Mouse (Mus musculus) midbrain, embryonic 12.5 days (tissue): ENCODE measurements around the gene Hps3. TPM values are rescaled to one million over a fixed set of nuclear protein-coding genes. Genes with fewer than 3 reads are reported as not detected.
"Not testable (repeated sequence)": the region's sequence is repeated elsewhere in the genome, so short reads cannot be mapped to it uniquely, and the experiment has no call there.

ENCODE experiments used
- ATAC-seq: fragments of 200-750 bp; cut with Nextera tagmentation; 2 replicates; pipeline ENCODE4 v1.8.0; 2017; ENCODE audit warnings: low read depth, moderate TSS enrichment, moderate library complexity; ENCODE audit not compliant: low FRiP score
- H3K27ac ChIP-seq: fragments of 300-500 bp; sonication (generic); replicated peaks from 2 replicates; pipeline ENCODE4 v1.5.1; 2016; ENCODE audit warnings: mild to moderate bottlenecking
- H3K27me3 ChIP-seq: fragments of 300-500 bp; sonication (generic); 2 replicates; pipeline ENCODE4 v1.6.1; 2016; ENCODE audit warnings: mild to moderate bottlenecking
- H3K36me3 ChIP-seq: fragments of 300-500 bp; sonication (generic); 2 replicates; pipeline ENCODE4 v1.6.1; 2016
- H3K4me1 ChIP-seq: fragments of 300-500 bp; sonication (generic); 2 replicates; pipeline ENCODE4 v1.6.1; 2016
- H3K4me2 ChIP-seq: fragments of 300-500 bp; sonication (generic); replicated peaks from 2 replicates; pipeline ENCODE4 v1.6.1; 2016; ENCODE audit warnings: mild to moderate bottlenecking, moderate library complexity
- H3K4me3 ChIP-seq: fragments of 300-500 bp; sonication (generic); 2 replicates; pipeline ENCODE4 v1.5.1; 2016; ENCODE audit warnings: mild to moderate bottlenecking
- H3K9ac ChIP-seq: fragments of 300-500 bp; sonication (generic); replicated peaks from 2 replicates; pipeline ENCODE4 v1.6.1; 2016; ENCODE audit warnings: mild to moderate bottlenecking, moderate library complexity
- H3K9me3 ChIP-seq: fragments of 300-500 bp; sonication (generic); 2 replicates; pipeline ENCODE4 v1.6.1; 2016; ENCODE audit warnings: mild to moderate bottlenecking
- whole genome bisulfite sequencing: fragments of 180-500 bp; shearing (Covaris S2); methylation state at CpG from one replicate; pipeline ENCODE4 v1.1.7; 2016; 5-methylcytosine and 5-hydroxymethylcytosine counted together
- polyA plus RNA-seq: library from polyadenylated mRNA; unstranded; fragments of >200 nt; fragmentation: Nextera tagmentation; extraction: Ambion mirVana; gene quantifications from 2 replicates; pipeline ENCODE4 v1.2.1, GENCODE M21; 2016

The Hps3 gene
- polyA plus RNA-seq: 13.0 and 13.8 TPM in 2 replicates

DNA sequence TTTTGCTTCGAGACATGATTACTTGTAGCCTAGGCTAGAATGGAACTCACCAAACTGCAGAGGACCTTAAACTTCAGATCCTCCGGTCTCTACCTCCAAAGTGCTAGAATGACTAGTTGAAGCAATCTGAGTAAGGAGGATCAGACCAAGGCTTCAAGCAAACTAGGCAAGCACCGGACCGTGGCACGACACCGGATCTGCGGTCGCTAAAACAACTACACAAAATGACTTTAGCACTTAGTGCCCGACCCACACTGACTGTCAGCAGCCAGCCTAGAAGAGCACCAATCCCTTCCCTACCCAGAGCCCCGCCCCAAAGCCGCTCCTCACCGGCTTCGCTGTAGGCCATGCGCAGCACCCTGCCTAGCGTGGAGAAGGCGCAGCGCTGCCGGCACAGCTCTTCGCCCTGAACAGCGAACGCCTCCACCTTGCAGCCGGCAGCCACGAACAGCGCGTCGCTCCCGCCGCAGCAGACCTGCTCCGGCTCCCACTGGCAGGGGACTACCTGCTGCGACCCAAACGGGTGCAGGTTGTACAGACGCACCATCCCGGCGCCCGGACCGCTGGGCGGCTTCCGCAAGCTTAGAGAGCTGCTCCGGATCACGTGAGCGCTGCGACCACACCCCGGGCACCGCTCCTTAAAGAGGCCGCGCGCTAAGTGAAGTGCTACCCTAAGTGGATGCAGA is at the start of gene Hps3:
TSS of gene Hps3 (minus strand) at position 597 of the 686 bp plus-strand sequence.
- peak within 1 kb of the TSS; percentile 85 for H3K4me3 ChIP-seq
- H3K4me2 ChIP-seq: peak within 1 kb of the TSS; percentile 77
- H3K36me3 ChIP-seq: no peaks in the 10 kb centered on the region
- ATAC-seq: peak; percentile 99
- H3K9me3 ChIP-seq: 0 out of 2 replicates have a peak, but pooled peaks cover 3% of the 10 kb centered on the region
- no peaks in the 10 kb centered on the region for H3K27me3 ChIP-seq
- WGBS: 1% methylated on average over 47 of the region's 47 CpGs
- H3K4me1 ChIP-seq: peaks cover 11% of the 10 kb centered on the region
- peak within 1 kb of the TSS; percentile 49; the same call in 1 of the 2 replicates for H3K27ac ChIP-seq
- H3K9ac ChIP-seq: peak within 1 kb of the TSS; percentile 73

DNA sequence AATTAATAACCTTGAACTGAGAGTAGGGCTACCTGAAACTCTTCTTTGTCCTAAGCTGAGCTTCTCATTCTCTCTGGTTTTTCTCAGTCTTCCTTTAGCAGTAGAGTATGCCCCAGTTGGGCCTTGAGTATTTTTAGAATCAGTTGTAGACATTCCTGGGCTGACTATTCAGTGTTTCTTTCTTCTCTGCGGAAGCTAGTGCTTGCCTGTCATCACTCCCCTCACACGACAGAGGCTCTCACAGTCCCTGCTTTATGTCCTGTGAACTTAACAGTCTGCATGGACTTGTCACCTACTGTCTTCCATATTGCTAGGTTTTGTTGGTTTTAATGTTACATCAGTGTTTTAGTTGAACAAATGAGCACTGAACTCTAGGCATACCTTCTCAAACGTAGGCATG is 47.0 kb upstream of the Hps3 start:
- Histone ChIP-seq H3K27me3 (no peaks in the 10 kb centered on the region), H3K4me1 (no peaks in the 10 kb centered on the region), H3K9me3 (no peaks in the 10 kb centered on the region), H3K27ac (no peak overlapping the region), H3K36me3 (peaks cover 18% of the 10 kb centered on the region; the same call in 1 of the 2 replicates), H3K9ac (no peak overlapping the region), H3K4me3 (no peak overlapping the region), H3K4me2 (no peak overlapping the region)
- no peak for ATAC-seq
- WGBS: 88% methylated on average over 3 of the region's 3 CpGs

DNA sequence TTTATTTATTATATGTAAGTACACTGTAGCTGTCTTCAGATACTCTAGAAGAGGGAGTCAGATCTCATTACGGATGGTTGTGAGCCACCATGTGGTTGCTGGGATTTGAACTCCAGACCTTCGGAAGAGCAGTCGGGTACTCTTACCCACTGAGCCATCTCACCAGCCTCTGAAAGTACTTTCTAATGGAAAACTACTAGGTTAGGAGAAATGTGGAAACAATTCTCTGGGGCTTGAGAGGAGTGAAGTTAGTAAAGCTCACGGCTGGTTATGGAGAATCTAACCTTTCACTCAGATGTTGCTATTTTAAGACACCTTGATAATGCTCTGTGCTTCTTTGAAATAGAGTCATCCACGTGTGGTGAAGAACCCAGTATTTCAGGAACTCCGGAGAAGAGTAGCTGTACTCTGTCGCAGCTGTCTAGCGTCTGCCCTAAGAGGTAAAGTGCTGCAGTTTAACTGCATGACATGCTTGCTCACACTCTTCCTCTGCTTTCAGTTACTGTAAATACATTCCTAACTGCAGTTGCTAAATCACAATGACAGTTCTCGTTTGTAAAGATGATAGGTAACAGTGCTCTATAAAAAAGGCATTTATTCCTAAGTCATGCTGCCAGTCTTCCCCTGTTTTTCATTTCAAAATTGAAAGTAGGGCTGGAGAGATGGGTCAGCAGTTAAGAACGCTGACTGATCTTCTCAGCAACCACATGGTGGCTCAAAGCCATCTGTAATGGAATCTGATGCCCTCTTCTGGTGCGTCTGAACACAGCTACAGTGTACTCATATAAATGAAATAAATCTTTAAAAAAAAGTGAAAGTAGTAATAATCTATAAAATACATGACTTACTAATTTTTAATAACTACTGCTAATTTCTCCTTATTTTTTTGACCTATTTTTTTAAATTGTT is 41.3 kb upstream of the Hps3 start:
- 86% methylated on average over 11 of the region's 11 CpGs for WGBS
- Histone ChIP-seq H3K4me3 (no peak overlapping the region), H3K4me1 (no peaks in the 10 kb centered on the region), H3K4me2 (no peak overlapping the region), H3K36me3 (peaks cover 14% of the 10 kb centered on the region; the same call in 1 of the 2 replicates), H3K27me3 (no peaks in the 10 kb centered on the region), H3K9ac (no peak overlapping the region), H3K27ac (no peak overlapping the region), H3K9me3 (no peaks in the 10 kb centered on the region)
- ATAC-seq: no peak

DNA sequence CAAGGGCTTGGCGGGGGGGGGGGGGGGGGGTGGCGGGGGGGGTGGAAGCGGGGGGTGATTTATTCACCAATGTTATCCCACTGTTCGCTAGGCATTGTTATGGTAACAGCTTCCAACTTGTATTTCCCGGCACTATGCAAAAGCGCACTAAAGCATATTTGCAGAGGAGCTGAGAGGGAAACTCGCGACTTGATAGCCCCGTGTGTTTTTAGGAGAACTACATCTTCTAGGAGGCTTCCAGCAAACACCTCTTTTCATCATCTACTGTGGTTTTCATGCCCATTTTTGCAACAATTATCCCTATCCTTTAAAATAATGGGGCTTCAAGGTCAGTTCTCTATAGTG is 23.1 kb upstream of the Hps3 start:
- no peaks in the 10 kb centered on the region for H3K27me3 ChIP-seq
- peak overlapping the region; percentile 65 for H3K9ac ChIP-seq
- H3K9me3 ChIP-seq: no peaks in the 10 kb centered on the region
- H3K27ac ChIP-seq: peak overlapping the region; percentile 80
- 0% methylated on average over 6 of the region's 9 CpGs for WGBS
- peaks cover 4% of the 10 kb centered on the region; the same call in 1 of the 2 replicates for H3K4me1 ChIP-seq
- H3K36me3 ChIP-seq: 0 out of 2 replicates have a peak, but pooled peaks cover 6% of the 10 kb centered on the region
- peak overlapping the region; percentile 82 for H3K4me3 ChIP-seq
- H3K4me2 ChIP-seq: peak overlapping the region; percentile 61
- ATAC-seq: no peak

DNA sequence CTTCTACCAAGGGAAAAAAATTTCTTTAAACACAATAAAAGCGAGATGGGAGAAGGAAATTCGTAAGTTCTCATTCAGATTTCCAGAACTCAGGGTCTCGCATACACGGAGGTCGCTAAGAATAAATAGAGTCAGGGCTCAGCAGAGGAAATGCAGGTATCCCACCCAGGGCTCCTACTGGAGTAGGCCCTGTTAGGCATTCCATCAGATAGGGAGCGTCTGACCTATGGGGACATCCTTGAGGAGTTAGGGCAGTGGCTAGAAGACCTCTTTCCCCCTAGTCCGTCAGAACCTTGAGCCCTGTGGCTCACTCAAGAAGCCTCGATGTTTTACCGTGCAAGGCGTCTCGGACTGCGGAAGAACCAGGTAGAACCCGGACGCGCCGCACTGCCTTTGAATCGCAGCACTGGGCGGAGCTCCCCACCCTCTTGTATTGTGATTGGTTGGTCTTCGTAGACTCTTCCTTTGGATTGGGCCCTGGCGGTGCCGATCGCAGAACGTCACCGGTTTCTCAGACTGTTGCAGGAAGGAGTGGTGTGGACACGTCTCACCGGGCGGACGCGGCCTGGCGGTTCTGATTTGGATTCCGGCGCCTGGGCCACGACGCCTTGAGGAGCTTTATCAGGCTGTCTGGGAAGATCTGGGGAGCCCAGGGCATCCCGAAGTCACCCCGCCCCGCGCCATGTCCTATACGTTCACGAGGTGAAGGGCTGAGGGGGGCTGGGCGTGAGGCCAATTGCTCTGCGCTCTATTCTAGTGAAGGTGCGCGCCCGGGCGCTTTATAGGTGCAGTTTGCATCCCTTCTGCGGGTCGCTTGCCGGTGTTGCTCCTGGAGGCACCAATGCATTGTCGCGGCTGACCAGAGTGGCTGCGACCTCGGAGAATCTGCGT is 22.4 kb upstream of the Hps3 start, which contains the start of gene Hltf:
TSS of gene Hltf (plus strand) at position 506 of the 891 bp plus-strand sequence.
- H3K27me3 ChIP-seq: no peaks in the 10 kb centered on the region
- peak; percentile 100 for ATAC-seq
- peaks cover 4% of the 10 kb centered on the region; the same call in 1 of the 2 replicates for H3K4me1 ChIP-seq
- peak within 1 kb of the TSS; percentile 82 for H3K4me3 ChIP-seq
- 0 out of 2 replicates have a peak, but pooled peaks cover 5% of the 10 kb centered on the region for H3K36me3 ChIP-seq
- peak within 1 kb of the TSS; percentile 80 for H3K27ac ChIP-seq
- peak within 1 kb of the TSS; percentile 61 for H3K4me2 ChIP-seq
- peak within 1 kb of the TSS; percentile 65 for H3K9ac ChIP-seq
- under 1% methylated on average over 54 of the region's 54 CpGs for WGBS
- no peaks in the 10 kb centered on the region for H3K9me3 ChIP-seq

DNA sequence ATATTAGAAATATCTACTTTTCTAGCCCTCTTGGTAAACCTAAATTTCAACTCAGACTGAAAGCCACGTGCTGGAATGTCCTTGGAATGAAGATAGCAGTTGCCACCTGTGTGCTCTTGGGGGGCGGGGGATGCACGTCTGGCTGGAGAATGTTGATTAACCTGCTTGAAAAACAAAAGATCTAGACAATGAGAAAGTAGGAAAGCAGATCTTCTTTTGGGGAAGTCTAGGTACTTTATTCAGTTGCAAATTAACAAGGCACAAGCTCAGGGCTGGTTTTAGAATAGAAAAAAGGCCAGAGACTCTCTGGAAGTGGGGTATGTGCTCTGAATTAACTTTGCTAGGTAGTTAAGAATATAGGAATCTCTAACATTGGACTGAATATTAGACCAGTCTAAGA is 9.6 kb upstream of the Hps3 start:
- not testable (repeated sequence) for H3K4me1 ChIP-seq, H3K27ac ChIP-seq, H3K9me3 ChIP-seq, H3K27me3 ChIP-seq, H3K4me2 ChIP-seq, H3K9ac ChIP-seq, H3K4me3 ChIP-seq, H3K36me3 ChIP-seq, ATAC-seq
- 57% methylated on average over 3 of the region's 3 CpGs for WGBS

GRCm38 (mm10) chr3:20041461-20041860 is 6.3 kb upstream of the Hps3 start:
- H3K4me3 ChIP-seq, H3K4me2 ChIP-seq, H3K36me3 ChIP-seq, ATAC-seq, H3K9me3 ChIP-seq, H3K27me3 ChIP-seq, H3K27ac ChIP-seq, H3K4me1 ChIP-seq, H3K9ac ChIP-seq: not testable (repeated sequence)
- WGBS: 90% methylated on average over 7 of the region's 7 CpGs

DNA sequence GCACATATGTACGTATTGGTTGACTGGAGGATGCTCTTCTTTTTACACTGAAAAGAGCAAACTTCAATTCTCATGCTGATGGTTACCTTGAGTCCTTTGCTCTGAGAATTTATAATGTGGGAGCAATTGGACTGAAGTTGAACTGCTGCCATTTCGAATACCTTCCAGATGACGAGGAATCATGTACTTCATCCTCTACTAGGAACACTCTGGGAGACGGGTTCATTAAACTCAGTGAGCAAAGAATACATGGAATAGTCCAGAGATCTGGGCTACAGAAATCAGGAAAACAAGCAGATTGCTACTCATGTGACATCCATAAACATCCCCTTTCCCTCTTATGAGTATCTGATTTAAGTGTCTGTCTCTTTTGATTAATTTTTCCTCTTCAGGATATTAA is 954 bp upstream of the Hps3 start:
- WGBS: 79% methylated on average over 4 of the region's 4 CpGs
- Histone ChIP-seq H3K27me3 (no peaks in the 10 kb centered on the region), H3K4me2 (no peak overlapping the region), H3K4me1 (peaks cover 11% of the 10 kb centered on the region), H3K4me3 (no peak overlapping the region), H3K27ac (no peak overlapping the region), H3K9me3 (0 out of 2 replicates have a peak, but pooled peaks cover 3% of the 10 kb centered on the region), H3K9ac (no peak overlapping the region), H3K36me3 (no peaks in the 10 kb centered on the region)
- ATAC-seq: no peak

DNA sequence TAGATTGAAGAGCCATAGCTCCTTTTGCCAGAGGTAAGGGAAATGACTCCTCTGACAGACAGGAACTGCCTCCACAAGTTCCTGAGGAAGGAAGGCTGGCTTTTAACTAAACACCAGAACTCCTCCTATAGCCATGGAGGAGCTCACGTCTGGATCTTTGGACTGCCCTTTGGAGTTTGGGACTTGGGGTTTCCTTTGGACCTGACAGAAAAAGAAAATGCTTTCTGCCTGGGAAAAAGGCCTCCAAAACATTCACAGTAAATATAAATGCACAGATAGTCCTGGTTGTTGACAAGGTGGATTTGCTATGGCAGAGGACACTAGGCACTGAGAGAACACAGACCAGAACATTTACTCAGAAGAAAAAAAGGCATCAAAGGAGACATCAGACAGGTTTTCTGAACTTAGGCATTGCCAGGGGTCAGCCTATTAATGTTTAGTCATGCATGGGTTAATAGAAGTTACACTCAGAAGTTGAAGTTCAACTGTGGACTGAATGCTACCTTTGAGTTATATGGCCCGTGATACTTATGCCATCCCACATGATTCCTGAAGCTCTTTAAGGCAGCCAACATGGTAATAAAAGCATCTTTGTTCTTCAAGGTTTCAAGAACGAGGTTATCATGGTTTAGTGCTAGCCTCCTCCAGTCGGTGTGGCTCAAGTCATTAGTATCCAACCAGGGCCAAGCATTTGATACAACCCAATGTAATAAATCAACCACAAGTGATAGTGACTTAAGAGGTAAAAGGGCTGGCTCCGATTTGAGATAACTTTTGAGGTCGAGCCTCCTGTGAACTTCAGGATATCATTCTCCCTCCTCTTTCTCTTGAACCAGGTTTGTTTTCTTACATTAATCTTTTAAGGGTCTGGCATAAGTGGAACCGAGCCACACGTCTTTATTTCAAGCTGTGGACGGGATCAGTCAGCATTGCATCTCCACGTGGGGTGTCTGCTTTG is 1.1 kb downstream of the Hps3 start:
- ATAC-seq: no peak
- H3K27ac ChIP-seq: no peak overlapping the region
- WGBS: 29% methylated on average over 10 of the region's 10 CpGs
- H3K36me3 ChIP-seq: no peaks in the 10 kb centered on the region
- H3K4me2 ChIP-seq: peak overlapping the region; percentile 77
- H3K4me1 ChIP-seq: peaks cover 11% of the 10 kb centered on the region
- 0 out of 2 replicates have a peak, but pooled peaks cover 3% of the 10 kb centered on the region for H3K9me3 ChIP-seq
- H3K9ac ChIP-seq: peak overlapping the region; percentile 73
- H3K4me3 ChIP-seq: peak overlapping the region; percentile 85
- no peaks in the 10 kb centered on the region for H3K27me3 ChIP-seq

- no peaks in the 10 kb centered on the region for H3K9me3 ChIP-seq
- no peaks in the 10 kb centered on the region for H3K27me3 ChIP-seq
- no peak overlapping the region for H3K9ac ChIP-seq
- no peak overlapping the region for H3K4me3 ChIP-seq
- no peak overlapping the region for H3K4me2 ChIP-seq
- peaks cover 6% of the 10 kb centered on the region; the same call in 1 of the 2 replicates for H3K36me3 ChIP-seq
- WGBS: 94% methylated on average over 6 of the region's 6 CpGs
- no peak overlapping the region for H3K27ac ChIP-seq
- ATAC-seq: no peak
- H3K4me1 ChIP-seq: peaks cover 11% of the 10 kb centered on the region
These were observed 4.3 kb downstream of the Hps3 start for GRCm38 (mm10) chr3:20030807-20031206.
